Mouse (Mus musculus): ENCODE measurements around the gene Zfc3h1.

The Zfc3h1 gene

GRCm38 (mm10) chr10:115384221-115385017, at the start of gene Zfc3h1, which contains the start of gene Thap2:
Gene Zfc3h1 (plus strand): TSS chr10:115384959.
Gene Thap2 (minus strand): TSS chr10:115384443.
- DNase-seq (ENCODE audit: low spot score): peak; percentile 94

- DNase-seq (ENCODE audit: low spot score): no peak
These were observed 47.9 kb upstream of the Zfc3h1 start for GRCm38 (mm10) chr10:115336901-115337300.

- DNase-seq (ENCODE audit: low spot score): no peak
These were observed 44.9 kb upstream of the Zfc3h1 start for GRCm38 (mm10) chr10:115339820-115340328.

GRCm38 (mm10) chr10:115342771-115343425, 41.9 kb upstream of the Zfc3h1 start:
- no peak for DNase-seq (ENCODE audit: low spot score)

- no peak for DNase-seq (ENCODE audit: low spot score)
These were observed 38.3 kb upstream of the Zfc3h1 start for GRCm38 (mm10) chr10:115346444-115346843.

- no peak for DNase-seq (ENCODE audit: low spot score)
These were observed 36.6 kb upstream of the Zfc3h1 start for GRCm38 (mm10) chr10:115348131-115348530.

GRCm38 (mm10) chr10:115349029-115349428, 35.7 kb upstream of the Zfc3h1 start:
- no peak for DNase-seq (ENCODE audit: low spot score)

GRCm38 (mm10) chr10:115349509-115349908, 35.2 kb upstream of the Zfc3h1 start:
- DNase-seq (ENCODE audit: low spot score): no peak

GRCm38 (mm10) chr10:115350810-115351397, 33.9 kb upstream of the Zfc3h1 start:
- DNase-seq (ENCODE audit: low spot score): no peak

- no peak for DNase-seq (ENCODE audit: low spot score)
These were observed 30.2 kb upstream of the Zfc3h1 start for GRCm38 (mm10) chr10:115354553-115354952.

- DNase-seq (ENCODE audit: low spot score): no peak
These were observed 29.7 kb upstream of the Zfc3h1 start for GRCm38 (mm10) chr10:115355016-115355415.

- no peak for DNase-seq (ENCODE audit: low spot score)
These were observed 28.7 kb upstream of the Zfc3h1 start for GRCm38 (mm10) chr10:115356106-115356505.

GRCm38 (mm10) chr10:115358216-115358919, 26.4 kb upstream of the Zfc3h1 start:
- no peak for DNase-seq (ENCODE audit: low spot score)

- DNase-seq (ENCODE audit: low spot score): no peak
These were observed 25.7 kb upstream of the Zfc3h1 start for GRCm38 (mm10) chr10:115359066-115359465.

GRCm38 (mm10) chr10:115361840-115362622, 22.7 kb upstream of the Zfc3h1 start, which contains the start of gene Tmem19:
Gene Tmem19 (minus strand): TSS chr10:115362501.
- peak; percentile 91 for DNase-seq (ENCODE audit: low spot score)

- no peak for DNase-seq (ENCODE audit: low spot score)
These were observed 22.2 kb upstream of the Zfc3h1 start for GRCm38 (mm10) chr10:115362623-115362964.

GRCm38 (mm10) chr10:115363151-115363550, 21.6 kb upstream of the Zfc3h1 start:
- no peak for DNase-seq (ENCODE audit: low spot score)

- DNase-seq (ENCODE audit: low spot score): no peak
These were observed 3.2 kb upstream of the Zfc3h1 start for GRCm38 (mm10) chr10:115381506-115382084.

GRCm38 (mm10) chr10:115382846-115383643, 1.7 kb upstream of the Zfc3h1 start:
- no peak for DNase-seq (ENCODE audit: low spot score)

- no peak for DNase-seq (ENCODE audit: low spot score)
These were observed 1.0 kb upstream of the Zfc3h1 start for GRCm38 (mm10) chr10:115383644-115384220.
